Mouse (Mus musculus): ENCODE data around the gene Mapkapk2.

Gene Mapkapk2

DNA sequence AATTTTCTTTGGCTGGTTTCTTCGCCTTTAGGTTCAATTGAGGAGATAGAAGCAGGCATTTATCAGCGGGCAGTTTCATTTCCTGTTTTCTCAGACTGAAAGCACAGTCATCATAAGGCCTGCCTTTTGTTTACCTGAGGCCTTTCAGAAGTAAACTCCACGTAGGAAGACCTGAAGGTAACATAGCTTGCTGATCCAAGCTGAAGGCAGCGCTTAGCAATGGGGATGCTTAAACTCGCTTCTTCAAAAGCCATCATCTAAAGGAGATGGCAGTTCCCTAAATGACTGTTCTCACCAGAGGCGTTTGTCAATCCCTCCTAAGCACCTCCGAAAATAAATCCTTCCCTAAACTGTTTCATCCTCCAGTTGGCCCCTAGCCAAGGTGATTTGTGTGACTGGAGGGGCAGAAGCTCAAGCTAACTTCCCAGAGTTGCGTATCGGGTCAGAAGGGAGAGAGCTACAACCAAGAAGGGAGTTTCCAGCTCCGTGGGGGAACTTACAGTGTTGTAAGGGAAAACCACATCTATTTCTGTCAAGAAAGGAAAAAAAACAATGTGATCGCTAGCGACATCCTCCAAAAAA lies 13.0 kb upstream of the Mapkapk2 start:
- no peak for DNase-seq (ENCODE audit: inconsistent ontology term)

DNA sequence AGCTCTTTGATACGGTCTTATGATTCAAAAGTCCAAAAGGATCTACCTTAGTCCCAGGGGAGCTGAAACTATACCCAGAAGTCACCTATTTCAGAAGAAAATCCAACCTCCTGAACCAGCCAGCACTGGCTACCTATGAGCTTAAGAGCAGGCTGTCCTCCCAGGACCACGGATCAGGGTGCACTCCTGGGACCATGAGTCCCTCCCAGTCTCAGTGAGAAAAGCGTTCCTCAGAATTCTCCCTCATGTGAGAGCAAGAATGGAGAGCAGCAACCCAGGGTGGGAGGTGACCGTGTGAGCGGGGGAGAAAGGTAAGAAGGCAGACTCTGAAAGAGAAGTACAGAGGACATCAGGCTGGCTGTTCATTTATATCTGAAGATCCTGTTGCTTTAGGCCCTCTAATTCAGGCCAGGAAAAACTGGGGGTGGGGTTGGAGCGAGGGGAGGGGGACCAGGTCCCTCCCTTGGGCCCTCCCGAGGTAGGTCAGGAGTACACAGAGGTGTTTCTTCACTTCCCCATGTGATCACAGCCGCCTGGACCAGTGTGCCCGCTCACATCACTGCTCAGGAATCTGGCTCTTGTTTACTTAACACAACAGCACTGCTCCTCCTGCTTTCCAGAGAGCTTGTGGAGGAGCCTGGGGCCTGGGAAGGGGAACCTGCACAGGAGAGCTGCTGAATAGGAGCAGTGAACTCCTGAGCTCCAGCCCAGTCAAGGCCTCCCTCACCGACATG lies 10.1 kb upstream of the Mapkapk2 start:
- no peak for DNase-seq (ENCODE audit: inconsistent ontology term)

GRCm38 (mm10) chr1:131103776-131104424 lies 6.3 kb upstream of the Mapkapk2 start:
- DNase-seq (ENCODE audit: inconsistent ontology term), result no peak

- no peak for DNase-seq (ENCODE audit: inconsistent ontology term)
Measured at GRCm38 (mm10) chr1:131100808-131101207, 3.2 kb upstream of the Mapkapk2 start.

- peak; percentile 87 for DNase-seq (ENCODE audit: inconsistent ontology term)
Measured at GRCm38 (mm10) chr1:131096803-131097699, 575 bp downstream of the Mapkapk2 start.

GRCm38 (mm10) chr1:131096132-131096695 lies 1.4 kb downstream of the Mapkapk2 start:
- no peak for DNase-seq (ENCODE audit: inconsistent ontology term)

DNA sequence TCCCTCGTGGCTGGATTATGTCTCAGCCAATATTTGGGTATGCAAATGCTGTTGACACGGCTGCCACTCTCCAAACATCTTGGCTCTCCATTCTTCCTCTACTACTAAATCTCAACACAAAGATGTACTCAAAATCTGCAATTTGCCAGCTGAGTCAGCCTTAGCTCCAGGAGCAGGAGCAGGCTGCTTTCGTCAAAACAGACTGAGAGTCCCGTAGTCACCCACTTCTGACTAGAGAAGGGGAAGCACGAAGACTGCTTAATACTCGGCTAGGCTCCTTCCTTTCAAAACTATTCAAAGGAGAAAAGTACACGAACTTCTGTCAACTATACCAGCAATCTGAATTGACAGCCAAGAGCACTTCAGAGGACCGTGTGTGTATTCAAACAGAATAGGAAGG lies 2.1 kb downstream of the Mapkapk2 start:
- no peak for DNase-seq (ENCODE audit: inconsistent ontology term)

GRCm38 (mm10) chr1:131093889-131094288 lies 3.7 kb downstream of the Mapkapk2 start:
- no peak for DNase-seq (ENCODE audit: inconsistent ontology term)

DNA sequence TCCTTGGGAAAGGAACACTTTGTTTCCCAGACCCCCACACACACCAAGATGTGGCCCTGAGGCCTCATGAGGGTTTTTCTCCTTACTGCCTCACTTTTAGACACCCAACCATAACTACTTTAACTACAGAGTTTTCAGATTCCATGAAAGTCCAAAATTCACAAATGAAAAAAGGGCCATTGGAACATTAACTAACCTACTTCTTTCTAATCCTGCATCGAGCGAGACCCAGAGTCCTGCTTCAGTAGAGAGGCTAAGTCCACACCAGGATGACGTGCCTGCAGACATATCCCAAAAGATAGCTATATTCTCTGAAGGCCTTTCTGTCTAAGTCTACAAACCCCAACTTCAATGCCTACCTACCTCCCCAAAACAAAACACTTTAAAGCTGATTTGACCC lies 4.8 kb downstream of the Mapkapk2 start:
- no peak for DNase-seq (ENCODE audit: inconsistent ontology term)

GRCm38 (mm10) chr1:131092173-131092572 lies 5.5 kb downstream of the Mapkapk2 start:
- no peak for DNase-seq (ENCODE audit: inconsistent ontology term)

GRCm38 (mm10) chr1:131091481-131091880 lies 6.1 kb downstream of the Mapkapk2 start:
- DNase-seq (ENCODE audit: inconsistent ontology term), result no peak

DNA sequence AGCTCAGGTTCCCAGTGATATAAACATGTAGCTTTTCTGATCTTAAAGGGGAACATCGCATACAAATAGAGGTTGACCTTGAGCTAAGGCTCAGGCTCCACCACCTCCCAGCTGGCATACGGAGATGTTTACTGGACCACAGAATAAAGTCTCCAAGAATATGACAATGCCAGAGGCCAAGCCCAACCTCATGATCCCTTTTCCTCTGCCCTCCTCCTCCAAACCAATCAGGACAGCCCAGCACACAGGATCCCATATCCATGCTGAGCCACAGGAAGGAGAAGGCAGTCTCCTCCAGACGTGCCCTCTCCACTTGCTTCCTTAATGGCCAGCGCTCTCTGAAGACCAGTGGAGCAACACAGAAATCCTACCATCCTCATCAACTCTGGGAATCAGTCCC lies 6.7 kb downstream of the Mapkapk2 start:
- no peak for DNase-seq (ENCODE audit: inconsistent ontology term)

DNA sequence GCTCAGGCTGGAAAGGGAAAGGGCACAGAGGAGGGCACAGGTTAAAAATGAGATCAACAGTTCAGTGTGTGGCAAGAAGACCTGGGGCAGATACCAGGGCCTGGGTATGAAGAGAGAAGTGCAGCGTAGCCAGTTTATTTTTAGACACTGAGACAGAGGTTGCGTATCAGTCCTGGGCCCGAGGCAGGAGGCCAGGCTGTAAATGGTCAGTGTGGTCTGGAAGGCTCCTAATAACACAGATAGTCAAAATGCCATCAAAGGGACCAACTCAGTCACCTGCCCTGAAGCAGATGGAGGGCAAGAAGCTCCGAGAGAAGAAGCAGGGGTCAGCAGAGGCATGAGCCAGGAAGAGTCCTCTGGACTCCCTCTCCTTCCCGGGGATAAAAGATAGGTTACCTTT lies 7.4 kb downstream of the Mapkapk2 start:
- no peak for DNase-seq (ENCODE audit: inconsistent ontology term)

DNA sequence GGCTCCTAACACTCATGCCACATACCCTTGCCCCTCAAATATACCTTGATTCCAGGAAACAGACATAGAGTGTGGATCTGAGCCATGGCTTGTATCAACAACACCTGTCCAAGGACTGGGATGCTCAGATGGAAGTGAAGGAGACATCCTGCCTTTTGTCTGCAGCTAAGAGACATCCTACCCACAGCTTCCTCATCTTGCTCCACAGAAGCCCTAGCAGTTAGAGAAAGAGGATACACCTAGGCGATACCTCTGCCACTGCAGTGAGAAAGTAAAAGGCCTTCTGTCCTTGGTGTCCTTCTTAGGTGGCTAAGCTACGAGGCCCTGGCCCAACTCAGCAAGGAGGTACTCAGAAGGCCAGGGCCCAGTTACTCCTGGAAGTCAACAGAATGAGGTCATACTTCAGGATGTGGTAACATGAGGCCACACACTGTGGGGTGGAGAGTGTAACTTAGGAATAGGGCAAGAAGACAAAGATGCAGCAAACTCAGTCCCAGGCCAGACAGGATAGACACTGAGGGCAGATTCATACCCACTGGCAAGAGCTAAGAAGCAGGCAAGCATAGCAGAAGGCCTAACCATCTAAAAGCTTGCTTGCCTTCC lies 8.0 kb downstream of the Mapkapk2 start:
- DNase-seq (ENCODE audit: inconsistent ontology term), result no peak

GRCm38 (mm10) chr1:131088547-131088946 lies 9.1 kb downstream of the Mapkapk2 start:
- no peak for DNase-seq (ENCODE audit: inconsistent ontology term)

- no peak for DNase-seq (ENCODE audit: inconsistent ontology term)
Measured at GRCm38 (mm10) chr1:131086907-131087306, 10.7 kb downstream of the Mapkapk2 start.

DNA sequence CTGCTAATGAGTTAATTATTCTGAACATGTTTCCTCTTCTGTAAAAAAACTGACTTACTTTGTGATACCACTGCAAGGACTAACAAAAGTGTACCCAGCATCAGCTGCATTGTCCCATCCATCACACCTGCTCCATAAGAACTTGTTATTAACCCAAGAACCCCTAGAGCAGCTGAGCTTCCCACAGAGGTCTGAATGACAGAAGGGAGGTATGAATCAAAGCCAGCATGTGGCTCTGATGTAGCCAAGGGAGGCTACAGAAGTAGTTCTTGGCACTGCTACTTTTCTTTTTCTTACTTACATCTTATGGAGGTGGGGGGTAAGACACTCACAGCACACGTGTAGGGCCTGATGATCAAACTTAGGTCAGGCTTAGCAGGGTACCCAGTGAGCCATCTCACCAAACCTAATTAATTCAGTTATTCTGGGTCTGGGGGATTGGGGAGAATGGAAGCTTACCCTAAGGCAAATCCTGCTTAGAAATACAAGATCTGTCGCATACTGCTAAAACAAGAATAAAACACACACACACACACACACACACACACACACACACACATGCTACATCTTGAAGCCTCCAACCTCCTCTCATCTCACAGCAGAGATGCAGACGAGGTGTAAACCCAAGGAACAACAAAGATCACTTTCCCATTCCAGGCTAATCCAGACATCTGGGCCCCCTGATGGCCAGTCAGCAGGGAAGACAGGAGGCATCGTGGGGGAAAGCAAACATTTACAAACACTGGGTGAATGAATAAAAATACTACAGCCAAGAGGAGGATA lies 11.5 kb downstream of the Mapkapk2 start:
- no peak for DNase-seq (ENCODE audit: inconsistent ontology term)

DNA sequence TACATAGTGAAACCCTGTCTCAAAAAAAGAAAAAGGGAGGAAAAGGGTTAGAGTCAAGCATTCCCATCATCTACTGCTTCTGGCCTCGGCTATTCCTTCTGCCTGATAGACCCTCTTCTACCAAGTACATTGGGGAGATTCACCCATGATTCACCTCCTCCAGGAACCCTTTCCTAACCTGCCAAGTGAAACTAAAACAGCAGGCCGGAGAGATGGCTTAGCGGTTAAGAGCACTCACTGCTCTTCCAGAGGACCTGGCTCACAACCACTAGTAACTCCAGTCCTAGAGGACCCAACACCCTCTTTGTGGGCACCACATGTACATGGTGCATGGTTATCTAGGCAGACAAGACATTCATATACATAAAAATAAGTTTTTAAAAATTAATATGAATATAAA lies 12.4 kb downstream of the Mapkapk2 start:
- DNase-seq (ENCODE audit: inconsistent ontology term), result no peak

DNA sequence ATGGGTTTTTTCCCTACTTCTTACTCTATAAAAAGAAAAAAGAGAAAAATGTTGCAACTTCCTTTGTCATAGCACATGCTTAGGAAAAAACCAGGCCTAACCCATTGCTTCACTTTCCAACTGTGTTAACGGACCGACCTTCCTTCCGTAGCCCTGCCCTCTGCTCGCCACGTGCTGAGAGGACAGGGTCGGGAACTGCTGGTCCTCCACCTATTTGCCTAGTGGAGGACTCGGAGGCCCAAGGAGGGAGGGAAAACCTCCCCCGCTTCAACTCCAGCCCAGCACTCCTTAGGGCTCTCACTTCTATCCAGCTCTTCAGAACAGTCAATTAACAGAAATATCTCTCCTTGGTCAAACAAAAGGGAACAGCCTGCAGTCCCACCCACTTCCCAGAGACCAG lies 13.3 kb downstream of the Mapkapk2 start:
- DNase-seq (ENCODE audit: inconsistent ontology term), result no peak

- DNase-seq (ENCODE audit: inconsistent ontology term), result no peak
Measured at GRCm38 (mm10) chr1:131083609-131084008, 14.0 kb downstream of the Mapkapk2 start.

- DNase-seq (ENCODE audit: inconsistent ontology term), result no peak
Measured at GRCm38 (mm10) chr1:131083122-131083521, 14.5 kb downstream of the Mapkapk2 start.

All from Muller cell, postnatal 12 days (primary cell).